Mouse (Mus musculus) stomach, embryonic 14.5 days (tissue): ENCODE measurements around the gene Serpine2. TPM values are rescaled to one million over a fixed set of nuclear protein-coding genes. Genes with fewer than 3 reads are reported as not detected.

Experiments
- ATAC-seq: fragments of 200-750 bp; cut with Nextera tagmentation; 2 replicates; pipeline ENCODE4 v1.8.0; 2017; ENCODE audit warnings: low read depth, moderate TSS enrichment; ENCODE audit not compliant: insufficient number of reproducible peaks, insufficient read depth, low FRiP score
- H3K27ac ChIP-seq: fragments of 300-500 bp; sonication (generic); 2 replicates; pipeline ENCODE4 v1.5.1; 2014; ENCODE audit warnings: mild to moderate bottlenecking, low read length, moderate library complexity, mixed read lengths
- H3K27me3 ChIP-seq: fragments of 300-500 bp; sonication (generic); 2 replicates; pipeline ENCODE4 v1.6.1; 2014; ENCODE audit warnings: low read length, control low read depth, mixed read lengths; ENCODE audit not compliant: control insufficient read depth, insufficient read depth
- H3K36me3 ChIP-seq: fragments of 300-500 bp; sonication (generic); 2 replicates; pipeline ENCODE4 v1.6.1; 2014; ENCODE audit warnings: mild to moderate bottlenecking, control low read depth, low read length, moderate library complexity, mixed read lengths; ENCODE audit not compliant: control insufficient read depth, insufficient read depth
- H3K4me1 ChIP-seq: fragments of 300-500 bp; sonication (generic); 2 replicates; pipeline ENCODE4 v1.6.1; 2014; ENCODE audit warnings: low read length, control low read depth, mixed read lengths; ENCODE audit not compliant: control insufficient read depth, insufficient read depth
- H3K4me2 ChIP-seq: fragments of 300-500 bp; sonication (generic); replicated peaks from 2 replicates; pipeline ENCODE4 v1.6.1; 2014; ENCODE audit warnings: low read depth, low read length, control low read depth
- H3K4me3 ChIP-seq: fragments of 300-500 bp; sonication (generic); 2 replicates; pipeline ENCODE4 v1.5.1; 2014; ENCODE audit warnings: low read depth, low read length, control low read depth
- H3K9ac ChIP-seq: fragments of 300-500 bp; sonication (generic); replicated peaks from 2 replicates; pipeline ENCODE4 v1.6.1; 2014; ENCODE audit warnings: low read depth, mild to moderate bottlenecking, control low read depth, low read length, moderate library complexity, mixed read lengths
- H3K9me3 ChIP-seq: fragments of 300-500 bp; sonication (generic); 2 replicates; pipeline ENCODE4 v1.6.1; 2016; ENCODE audit warnings: low read depth, low read length, control low read depth; ENCODE audit not compliant: control insufficient read depth
- WGBS: fragments of 180-500 bp; shearing (Covaris S2); extraction: QIAGEN DNeasy Blood & Tissue Kit; methylation state at CpG from one replicate; pipeline ENCODE4 v1.1.7; 2014; 5-methylcytosine and 5-hydroxymethylcytosine counted together
- polyA plus RNA-seq: library from polyadenylated mRNA; unstranded; fragments of >200 nt; fragmentation: Nextera tagmentation; extraction: Ambion mirVana; gene quantifications from 2 replicates; pipeline ENCODE4 v1.2.1, GENCODE M21; 2014

Gene Serpine2
- polyA plus RNA-seq, 1 experiment from 2014 or later, result 127 TPM

- WGBS, result 86% methylated on average over 11 of the region's 11 CpGs
- H3K36me3 ChIP-seq, result no peaks in the 10 kb centered on the region
Observed at GRCm38 (mm10) chr1:79802858-79803427, 58.0 kb downstream of the Serpine2 start.

DNA sequence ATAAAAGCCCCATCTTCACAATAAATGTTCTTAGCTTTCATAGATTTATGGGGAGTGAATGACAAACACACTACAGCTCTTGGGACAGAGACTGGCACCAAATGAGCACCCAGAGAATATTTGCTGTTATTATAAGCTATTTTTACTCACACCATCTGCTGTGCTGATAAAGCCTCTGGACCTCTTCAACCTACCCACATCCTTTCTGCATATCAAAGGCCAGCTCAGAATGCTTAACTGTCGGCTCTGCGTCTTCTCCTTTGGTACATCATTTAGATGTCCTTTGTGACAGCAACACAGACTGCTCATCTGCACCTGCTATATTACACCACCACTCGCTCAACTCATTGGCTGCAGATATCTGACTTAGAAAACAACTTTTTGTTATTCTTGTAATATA is 63.9 kb downstream of the Serpine2 start:
- no peak for ATAC-seq
- Histone ChIP-seq H3K9me3 (no peaks in the 10 kb centered on the region), H3K27me3 (no peaks in the 10 kb centered on the region), H3K9ac (no peak overlapping the region), H3K4me2 (no peak overlapping the region), H3K4me1 (no peaks in the 10 kb centered on the region), H3K27ac (no peak overlapping the region), H3K4me3 (no peak overlapping the region), H3K36me3 (no peaks in the 10 kb centered on the region)
- WGBS, result 86% methylated on average over 3 of the region's 3 CpGs

More at GRCm38 (mm10) chr1:79802858-79803427, 58.0 kb downstream of the Serpine2 start:
- no peaks in the 10 kb centered on the region for H3K27me3 ChIP-seq
- no peaks in the 10 kb centered on the region for H3K9me3 ChIP-seq
- no peak overlapping the region for H3K27ac ChIP-seq
- no peak overlapping the region for H3K4me2 ChIP-seq
- H3K4me3 ChIP-seq, result no peak overlapping the region
- H3K4me1 ChIP-seq, result no peaks in the 10 kb centered on the region
- no peak for ATAC-seq
- H3K9ac ChIP-seq, result no peak overlapping the region

DNA sequence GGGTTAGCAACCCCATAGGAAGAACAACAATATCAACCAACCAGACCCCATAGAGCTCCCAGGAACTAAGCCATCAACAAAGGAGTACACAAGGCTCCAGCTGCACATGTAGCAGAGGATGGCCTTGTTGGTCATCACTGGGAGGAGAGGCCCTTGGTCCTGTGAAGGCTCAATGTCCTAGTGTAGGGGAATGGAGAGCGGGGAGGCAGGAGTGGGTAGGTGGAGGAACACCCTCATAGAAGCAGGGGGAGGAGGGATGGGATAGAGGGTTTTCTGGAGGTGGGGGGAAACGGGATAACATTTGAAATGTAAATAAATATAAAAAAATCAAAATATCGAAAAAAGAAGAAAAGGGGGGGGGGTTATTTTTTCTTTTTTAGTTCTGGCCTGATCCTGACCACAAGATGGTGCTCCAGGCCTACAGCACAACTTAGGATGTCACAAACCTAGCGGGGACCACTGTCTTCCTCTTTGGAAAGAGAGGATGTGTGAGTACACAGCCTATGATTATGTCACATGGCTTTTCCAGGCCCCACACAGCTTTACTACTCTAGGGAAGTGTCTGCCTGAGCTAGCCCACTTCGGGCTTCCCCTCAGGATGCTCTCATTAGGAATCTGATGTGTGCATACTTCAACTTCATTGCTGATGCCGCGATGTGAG is 74.6 kb downstream of the Serpine2 start:
- Histone ChIP-seq H3K27ac (no peak overlapping the region), H3K9me3 (no peaks in the 10 kb centered on the region), H3K9ac (no peak overlapping the region), H3K4me3 (no peak overlapping the region), H3K4me2 (no peak overlapping the region), H3K4me1 (no peaks in the 10 kb centered on the region), H3K27me3 (no peaks in the 10 kb centered on the region), H3K36me3 (peaks cover 14% of the 10 kb centered on the region)
- WGBS, result 62% methylated on average over 7 of the region's 7 CpGs
- ATAC-seq, result no peak

DNA sequence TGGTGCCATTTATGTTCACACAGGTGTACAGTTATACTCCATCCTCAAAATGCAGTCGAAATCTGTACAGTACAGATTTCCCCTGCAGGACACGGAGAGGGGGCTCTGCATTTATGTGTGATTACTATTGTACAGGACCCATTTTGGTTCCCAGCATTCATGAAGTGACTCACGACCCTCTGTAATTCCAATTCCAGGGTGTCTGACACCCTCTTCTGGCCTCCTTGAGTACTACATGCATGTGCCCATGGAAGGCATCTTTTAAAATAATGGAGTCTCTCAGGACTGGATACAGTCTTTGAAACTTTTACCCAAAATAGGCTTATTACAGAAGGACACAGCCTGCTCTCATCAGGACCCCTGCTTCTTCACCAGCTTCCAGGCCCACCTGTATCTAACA is 78.5 kb downstream of the Serpine2 start:
- Histone ChIP-seq H3K36me3 (peaks cover 38% of the 10 kb centered on the region), H3K9me3 (no peaks in the 10 kb centered on the region), H3K27ac (no peak overlapping the region), H3K4me1 (no peaks in the 10 kb centered on the region), H3K4me3 (no peak overlapping the region), H3K27me3 (no peaks in the 10 kb centered on the region), H3K9ac (no peak overlapping the region), H3K4me2 (no peak overlapping the region)
- ATAC-seq, result no peak
- 86% methylated on average over 3 of the region's 3 CpGs for WGBS

DNA sequence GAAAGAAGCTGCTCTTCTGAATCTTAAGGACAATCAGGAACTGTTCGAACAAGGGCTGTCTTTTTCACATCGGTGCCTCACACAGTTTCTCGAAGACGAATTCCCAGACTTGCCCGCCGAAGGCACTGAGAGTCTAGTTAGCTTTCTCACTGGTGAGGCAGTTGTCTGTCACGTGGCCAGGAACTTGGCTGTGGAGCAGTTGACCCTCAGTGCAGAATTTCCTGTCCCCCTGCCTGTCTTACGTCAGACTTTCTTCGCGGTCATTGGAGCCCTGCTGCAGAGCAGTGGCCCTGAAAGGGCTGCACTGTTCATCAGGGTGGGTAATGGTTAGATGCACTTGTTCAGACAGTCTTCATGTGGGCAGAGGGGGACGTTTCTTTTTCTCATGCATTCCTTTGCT is 83.0 kb downstream of the Serpine2 start:
- WGBS, result 87% methylated on average over 11 of the region's 11 CpGs
- H3K4me2 ChIP-seq, result no peak overlapping the region
- 0 out of 2 replicates have a peak, but pooled peaks cover 3% of the 10 kb centered on the region for H3K4me1 ChIP-seq
- no peaks in the 10 kb centered on the region for H3K9me3 ChIP-seq
- H3K27ac ChIP-seq, result no peak overlapping the region
- H3K36me3 ChIP-seq, result peaks cover 38% of the 10 kb centered on the region
- no peak overlapping the region for H3K9ac ChIP-seq
- H3K27me3 ChIP-seq, result no peaks in the 10 kb centered on the region
- no peak overlapping the region for H3K4me3 ChIP-seq
- no peak for ATAC-seq

DNA sequence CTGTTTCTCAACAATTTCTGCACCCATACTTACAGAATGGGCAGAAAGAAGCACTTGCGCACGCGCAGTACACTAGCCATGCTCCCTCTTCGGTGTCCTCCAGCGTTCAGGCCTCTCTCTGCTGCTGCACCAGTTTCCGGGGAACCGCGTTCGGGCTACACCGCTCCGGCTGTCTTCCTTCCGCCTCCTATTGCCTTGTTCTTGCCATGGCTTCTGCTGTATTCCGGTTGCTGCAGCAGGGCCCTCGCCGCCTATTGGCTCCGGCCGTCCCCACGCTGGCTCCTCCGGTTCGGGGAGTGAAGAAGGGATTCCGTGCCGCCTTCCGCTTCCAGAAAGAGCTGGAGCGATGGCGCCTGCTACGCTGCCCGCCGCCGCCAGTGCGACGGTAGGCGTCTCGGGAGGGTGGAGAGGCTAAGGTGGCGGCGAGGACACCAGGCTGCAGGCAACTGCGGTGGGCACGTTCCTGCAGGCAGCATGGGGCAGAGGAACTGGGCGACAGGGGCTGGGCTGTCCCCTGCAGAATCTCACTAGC is 85.0 kb downstream of the Serpine2 start, which contains the start of the genes Mrpl44 and Wdfy1:
Mrpl44 (plus strand) TSS at position 92 of the 532 bp plus-strand sequence.
Wdfy1 (minus strand) TSS at position 217 of the 532 bp plus-strand sequence.
- WGBS, result 0% methylated on average over 38 of the region's 38 CpGs
- Histone ChIP-seq H3K4me1 (0 out of 2 replicates have a peak, but pooled peaks cover 3% of the 10 kb centered on the region), H3K4me2 (peak within 1 kb of the TSS; percentile 43), H3K9me3 (no peaks in the 10 kb centered on the region), H3K27me3 (no peaks in the 10 kb centered on the region), H3K9ac (peak within 1 kb of the TSS; percentile 63), H3K27ac (peak within 1 kb of the TSS; percentile 66), H3K4me3 (peak within 1 kb of the TSS; percentile 67), H3K36me3 (peaks cover 20% of the 10 kb centered on the region)
- peak; percentile 99 for ATAC-seq

DNA sequence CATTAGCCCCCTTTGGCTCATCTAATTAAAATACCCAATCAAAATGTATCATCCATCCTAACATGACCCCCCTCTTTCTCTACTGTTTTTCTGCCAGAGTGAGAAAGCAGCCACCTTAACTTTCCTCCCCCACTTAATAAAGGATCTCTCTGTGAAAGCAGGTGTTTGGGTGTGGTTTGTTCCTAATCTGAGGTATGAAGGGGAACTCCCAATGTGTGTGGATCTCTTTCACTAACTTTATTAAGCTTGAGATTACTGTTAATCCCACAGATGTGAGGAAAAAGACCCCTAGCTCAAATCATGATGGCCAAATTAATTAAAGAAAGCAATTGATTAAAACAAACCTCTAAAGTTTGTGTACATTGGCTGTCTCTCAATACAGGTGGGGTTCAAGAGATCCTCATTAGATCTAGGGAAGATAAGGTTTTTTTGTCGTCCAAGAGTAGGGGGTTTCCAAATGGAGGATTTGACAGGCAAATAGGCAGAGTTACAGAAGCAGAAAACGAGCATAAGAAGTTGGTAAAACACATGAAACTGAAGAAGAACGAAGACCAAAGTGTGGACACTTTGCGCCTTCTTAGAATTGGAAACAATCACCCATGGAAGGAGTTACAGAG is 86.7 kb downstream of the Serpine2 start:
- H3K9me3 ChIP-seq, result no peaks in the 10 kb centered on the region
- WGBS, result 77% methylated on average over 4 of the region's 4 CpGs
- no peak overlapping the region for H3K4me2 ChIP-seq
- H3K27me3 ChIP-seq, result no peaks in the 10 kb centered on the region
- H3K4me1 ChIP-seq, result 0 out of 2 replicates have a peak, but pooled peaks cover 3% of the 10 kb centered on the region
- no peak overlapping the region for H3K9ac ChIP-seq
- no peak overlapping the region for H3K27ac ChIP-seq
- no peak for ATAC-seq
- peaks cover 7% of the 10 kb centered on the region for H3K36me3 ChIP-seq
- no peak overlapping the region for H3K4me3 ChIP-seq

GRCm38 (mm10) chr1:79768231-79768630 is 92.7 kb downstream of the Serpine2 start:
- Histone ChIP-seq H3K27me3 (no peaks in the 10 kb centered on the region), H3K27ac (no peak overlapping the region), H3K9me3 (no peaks in the 10 kb centered on the region), H3K4me1 (no peaks in the 10 kb centered on the region), H3K4me2 (no peak overlapping the region), H3K9ac (no peak overlapping the region), H3K4me3 (no peak overlapping the region), H3K36me3 (no peaks in the 10 kb centered on the region)
- 61% methylated on average over 1 of the region's 1 CpGs for WGBS
- ATAC-seq, result no peak
